ENCODE assay signal across 8 mouse cellular contexts in the genomic region with DNA sequence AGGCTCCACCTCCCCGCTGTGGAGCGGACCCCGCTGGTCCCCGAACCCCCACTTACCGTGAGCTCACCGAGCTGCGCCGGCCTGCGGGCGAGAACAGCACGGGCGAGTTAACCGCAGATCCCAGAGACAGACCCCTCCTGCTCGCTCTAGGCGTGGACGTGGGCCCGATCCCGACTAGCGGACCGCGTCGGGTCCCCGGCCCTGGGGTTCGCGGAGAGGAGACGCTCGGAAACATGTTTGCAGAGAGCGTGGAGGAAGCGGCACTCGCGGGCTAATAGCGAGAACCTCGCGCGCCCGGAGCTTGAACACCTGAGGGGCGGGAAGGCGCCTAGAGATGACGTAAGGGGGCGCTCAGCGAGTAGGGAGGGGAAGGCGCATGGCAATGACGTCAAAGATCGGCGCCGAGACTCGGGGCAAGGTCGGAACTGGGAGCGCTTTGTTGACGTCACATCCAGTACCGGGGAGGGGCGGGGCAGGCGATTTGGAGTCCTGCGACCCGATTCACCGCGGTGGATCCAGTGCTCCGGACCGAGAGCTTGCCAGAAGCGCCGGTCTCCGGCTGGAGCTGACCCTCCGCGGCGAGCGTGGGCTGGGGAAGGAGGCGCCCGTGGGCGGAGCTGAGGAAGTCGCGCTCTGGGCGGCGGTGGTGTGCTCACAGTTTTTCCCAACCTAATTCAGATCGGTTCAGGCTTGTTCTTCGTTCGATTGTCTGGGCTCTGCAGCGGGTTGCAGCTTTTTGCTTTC. TPM values are rescaled to one million over a fixed set of nuclear protein-coding genes. Genes with fewer than 3 reads are reported as not detected.
A peak's percentile ranks its signal among the peaks of the same experiment; 100 is the strongest.
DNase-seq lines count a peak whose midpoint lies in the region; ATAC-seq and TF ChIP-seq lines count a peak whose summit lies in the region.

Nup133 (minus strand) TSS at position 324 of the 744 bp plus-strand sequence.

- H3K27ac ChIP-seq in bone marrow, adult 2 months (ENCODE audit: control insufficient read depth, insufficient read depth, low read depth, low read length, poor library complexity): peak within 1 kb of the TSS; percentile 76
- peak within 1 kb of the TSS; percentile 93 for H3K27ac ChIP-seq in embryonic facial prominence, embryonic 15.5 days (replicated peaks)
- peak within 1 kb of the TSS; percentile 81 for H3K27ac ChIP-seq in limb, embryonic 14.5 days (replicated peaks; ENCODE audit: low read depth, low read length)
- peak within 1 kb of the TSS; percentile 79 for H3K27ac ChIP-seq in midbrain, postnatal 0 days (ENCODE audit: low read depth, low read length)

- no peak for TF ChIP-seq CTCF in bone marrow, adult 2 months (IDR thresholded peaks at IDR 0.05; ENCODE audit: control insufficient read depth, insufficient read depth, low read length)
- TF ChIP-seq CTCF in midbrain, postnatal 0 days (IDR thresholded peaks at IDR 0.05): no peak

- H3K36me3 ChIP-seq in embryonic facial prominence, embryonic 15.5 days: peaks cover 34% of the 10 kb centered on the region
- H3K36me3 ChIP-seq in limb, embryonic 14.5 days (ENCODE audit: control insufficient read depth, insufficient read depth, low read length): peaks cover 34% of the 10 kb centered on the region
- peaks cover 16% of the 10 kb centered on the region for H3K36me3 ChIP-seq in midbrain, postnatal 0 days (ENCODE audit: insufficient read depth, low read length)

- WGBS in bone marrow, adult 2 months: under 1% methylated on average over 77 of the region's 77 CpGs
- WGBS in embryonic facial prominence, embryonic 15.5 days: under 1% methylated on average over 77 of the region's 77 CpGs
- under 1% methylated on average over 70 of the region's 77 CpGs for WGBS in limb, embryonic 14.5 days
- under 1% methylated on average over 77 of the region's 77 CpGs for WGBS in midbrain, postnatal 0 days

- DNase-seq in 416B (ENCODE audit: low read depth): peak; percentile 99
- DNase-seq in heart, adult 8-10 months (ENCODE audit: low spot score): peak; percentile 99
- DNase-seq in kidney, adult 9 months: peak; percentile 99
- DNase-seq in limb, embryonic 14.5 days (ENCODE audit: low spot score): peak; percentile 98
- peak; percentile 99 for DNase-seq in midbrain, postnatal 0 days (ENCODE audit: low spot score)
- peak; percentile 98 to 100 for DNase-seq in spleen, postnatal 14 days (ENCODE audit: low spot score in 2 of 2)

- H3K9ac ChIP-seq in embryonic facial prominence, embryonic 15.5 days: peak within 1 kb of the TSS; percentile 96
- H3K9ac ChIP-seq in limb, embryonic 14.5 days (ENCODE audit: low read depth, low read length, severe bottlenecking): peak within 1 kb of the TSS; percentile 76
- peak within 1 kb of the TSS; percentile 74 for H3K9ac ChIP-seq in midbrain, postnatal 0 days (replicated peaks; ENCODE audit: low read length, poor library complexity, severe bottlenecking)

- H3K4me3 ChIP-seq in bone marrow, adult 2 months (replicated peaks; ENCODE audit: control insufficient read depth, low read depth, low read length): peak within 1 kb of the TSS; percentile 89
- H3K4me3 ChIP-seq in embryonic facial prominence, embryonic 15.5 days (replicated peaks): peak within 1 kb of the TSS; percentile 99
- peak within 1 kb of the TSS; percentile 94 for H3K4me3 ChIP-seq in limb, embryonic 14.5 days (replicated peaks; ENCODE audit: low read length)
- H3K4me3 ChIP-seq in midbrain, postnatal 0 days (ENCODE audit: low read depth, low read length): peak within 1 kb of the TSS; percentile 97

- peak; percentile 33; the same call in 1 of the 2 replicates for TF ChIP-seq POLR2A in bone marrow, adult 2 months (IDR thresholded peaks at IDR 0.05; ENCODE audit: borderline replicate concordance, control insufficient read depth, low read depth, low read length)
- 0 out of 2 replicates have a peak, but pooled peaks have one; percentile 29 for TF ChIP-seq POLR2A in limb, embryonic 14.5 days (IDR thresholded peaks at IDR 0.05; ENCODE audit: borderline replicate concordance, extremely low read depth, insufficient read depth, insufficient read length)

- ATAC-seq in embryonic facial prominence, embryonic 15.5 days (ENCODE audit: insufficient number of reproducible peaks, low FRiP score, low TSS enrichment, low read depth): peak; percentile 80
- ATAC-seq in limb, embryonic 14.5 days (ENCODE audit: low FRiP score, low read depth): peak; percentile 87
- peak; percentile 86 for ATAC-seq in midbrain, postnatal 0 days (ENCODE audit: low FRiP score)

- peaks cover 1% of the 10 kb centered on the region; the same call in 1 of the 2 replicates for H3K4me1 ChIP-seq in bone marrow, adult 2 months (ENCODE audit: control insufficient read depth, insufficient read depth, low read length)
- peaks cover 13% of the 10 kb centered on the region for H3K4me1 ChIP-seq in embryonic facial prominence, embryonic 15.5 days
- peaks cover 6% of the 10 kb centered on the region for H3K4me1 ChIP-seq in limb, embryonic 14.5 days (ENCODE audit: control insufficient read depth, insufficient read depth, low read length)
- 0 out of 2 replicates have a peak, but pooled peaks cover 6% of the 10 kb centered on the region for H3K4me1 ChIP-seq in midbrain, postnatal 0 days (ENCODE audit: insufficient read depth, low read length)

- H3K27me3 ChIP-seq in embryonic facial prominence, embryonic 15.5 days: no peaks in the 10 kb centered on the region
- no peaks in the 10 kb centered on the region for H3K27me3 ChIP-seq in limb, embryonic 14.5 days (ENCODE audit: control insufficient read depth, insufficient read depth, low read length)
- H3K27me3 ChIP-seq in midbrain, postnatal 0 days (ENCODE audit: insufficient read depth, low read length): no peaks in the 10 kb centered on the region

- H3K4me2 ChIP-seq in embryonic facial prominence, embryonic 15.5 days (replicated peaks): peak within 1 kb of the TSS; percentile 85
- H3K4me2 ChIP-seq in limb, embryonic 14.5 days (replicated peaks; ENCODE audit: low read depth, low read length, severe bottlenecking): peak within 1 kb of the TSS; percentile 87
- H3K4me2 ChIP-seq in midbrain, postnatal 0 days (ENCODE audit: low read depth, low read length, poor library complexity, severe bottlenecking): peak within 1 kb of the TSS; percentile 86

- no peaks in the 10 kb centered on the region for H3K9me3 ChIP-seq in embryonic facial prominence, embryonic 15.5 days (replicated peaks)
- no peaks in the 10 kb centered on the region for H3K9me3 ChIP-seq in limb, embryonic 14.5 days (ENCODE audit: control insufficient read depth, low read length)
- no peaks in the 10 kb centered on the region for H3K9me3 ChIP-seq in midbrain, postnatal 0 days (ENCODE audit: low read length)

RNA-seq across cellular contexts. Expression of gene Nup133, which starts in this region (rescaled TPM):
- polyA plus RNA-seq in bone marrow, adult 2 months (2011; ENCODE audit: insufficient read depth, insufficient read length, low replicate concordance, missing spikeins): 7.5 and 13.5 TPM in 2 replicates
- 27.3 and 29.6 TPM in 2 replicates for polyA plus RNA-seq in embryonic facial prominence, embryonic 15.5 days (2015; fragmentation: Nextera tagmentation; extraction: Ambion mirVana)
- total RNA-seq in heart, adult 8-10 months (2022): 10 to 100 TPM in 2 of 4 experiments, 1 to 10 TPM in 2; 8.4 to 11.9 (median 10.2) TPM
- 27.0 and 27.1 TPM in 2 replicates for polyA plus RNA-seq in limb, embryonic 14.5 days (2012; rRNA removed)
- polyA plus RNA-seq in limb, embryonic 14.5 days (2014; fragmentation: Nextera tagmentation; extraction: Ambion mirVana): 32.2 TPM in 2 replicates
- total RNA-seq in midbrain, postnatal 0 days (2014; rRNA removed): 19.4 and 27.8 TPM in 2 replicates
- 15.2 and 16.1 TPM in 2 replicates for polyA plus RNA-seq in midbrain, postnatal 0 days (2015; fragmentation: Nextera tagmentation; extraction: Ambion mirVana)

Comparison
In these comparisons a context has a peak if more than half of its experiments do, and no peak if none do; other contexts are left out.
1. Peak in every context shown above with its lines: DNase-seq, ATAC-seq, H3K4me3 ChIP-seq and H3K27ac ChIP-seq.